11 mouse cellular contexts compared by ENCODE assay signal in genomic region chr12:111665041-111665880, GRCm38 (mm10). TPM values are rescaled to one million over a fixed set of nuclear protein-coding genes. Genes with fewer than 3 reads are reported as not detected.
DNase-seq lines count a peak whose midpoint lies in the region; ATAC-seq and TF ChIP-seq lines count a peak whose summit lies in the region.
"Had no signal": no experiment of that assay in that cellular context is flagged by ENCODE, and none has a peak within 500 bp of the region (broad histone marks: within the 10 kb centered on the region; RNA-seq: fewer than 3 reads in every experiment).

No protein-coding gene starts in this region.

- H3K9ac ChIP-seq in kidney, embryonic 15.5 days, result no peak overlapping the region
- 0 out of 2 replicates have a peak overlapping the region, but pooled peaks have one; percentile 8 for H3K9ac ChIP-seq in stomach, postnatal 0 days (ENCODE audit: low read length)

- TF ChIP-seq CTCF in stomach, postnatal 0 days (IDR thresholded peaks at IDR 0.05; ENCODE audit: low read depth), result no peak

- peaks cover 7% of the 10 kb centered on the region for H3K27me3 ChIP-seq in kidney, embryonic 15.5 days
- H3K27me3 ChIP-seq in stomach, postnatal 0 days (ENCODE audit: control insufficient read depth, insufficient read depth, low read length), result no peaks in the 10 kb centered on the region

- no peak overlapping the region for H3K4me2 ChIP-seq in kidney, embryonic 15.5 days
- no peak overlapping the region for H3K4me2 ChIP-seq in stomach, postnatal 0 days (replicated peaks; ENCODE audit: low read depth)

- no peak overlapping the region for H3K4me3 ChIP-seq in kidney, embryonic 15.5 days (replicated peaks)
- H3K4me3 ChIP-seq in stomach, postnatal 0 days (ENCODE audit: low read depth, low read length), result no peak overlapping the region

- 75% methylated on average over 13 of the region's 13 CpGs for WGBS in kidney, embryonic 15.5 days
- 72% methylated on average over 13 of the region's 13 CpGs for WGBS in stomach, postnatal 0 days

- no peaks in the 10 kb centered on the region for H3K9me3 ChIP-seq in kidney, embryonic 15.5 days (replicated peaks)
- no peaks in the 10 kb centered on the region for H3K9me3 ChIP-seq in stomach, postnatal 0 days (ENCODE audit: control insufficient read depth, low read length)

- H3K27ac ChIP-seq in kidney, embryonic 15.5 days, result peak overlapping the region; percentile 92; the same call in 1 of the 2 replicates
- peak overlapping the region; percentile 82 for H3K27ac ChIP-seq in stomach, postnatal 0 days (replicated peaks)

- H3K4me1 ChIP-seq in kidney, embryonic 15.5 days, result peaks cover 44% of the 10 kb centered on the region
- H3K4me1 ChIP-seq in stomach, postnatal 0 days (replicated peaks; ENCODE audit: control insufficient read depth, insufficient read depth), result 0 out of 2 replicates have a peak, but pooled peaks cover 2% of the 10 kb centered on the region

- no peak for TF ChIP-seq EP300 in stomach, postnatal 0 days (optimal IDR thresholded peaks at IDR 0.05)

- H3K36me3 ChIP-seq in kidney, embryonic 15.5 days, result peaks cover 17% of the 10 kb centered on the region; the same call in 1 of the 2 replicates
- no peaks in the 10 kb centered on the region; the same call in 1 of the 2 replicates for H3K36me3 ChIP-seq in stomach, postnatal 0 days (ENCODE audit: control insufficient read depth, insufficient read depth, low read length)

- peak; percentile 28 for DNase-seq in cerebellum, adult 9-11 months
- DNase-seq in kidney, adult 9 months, result no peak
- peak; percentile 42 for DNase-seq in urinary bladder, postnatal 14 days (ENCODE audit: low spot score)
- no peak for DNase-seq in urinary bladder, postnatal 4 days (ENCODE audit: low spot score in 2 of 2)
- no peak for DNase-seq in stomach, postnatal 0 days (ENCODE audit: low spot score)
- DNase-seq in urinary bladder, postnatal 25 days (ENCODE audit: low spot score), result no peak
- DNase-seq: cerebellum, adult 11 months had no signal

- ATAC-seq in cerebellum, adult (ENCODE audit: insufficient number of reproducible peaks, low FRiP score, low TSS enrichment), result no peak
- ATAC-seq in kidney, embryonic 15.5 days (replicated peaks; ENCODE audit: low FRiP score), result no peak
- no peak for ATAC-seq in stomach, postnatal 0 days (ENCODE audit: low FRiP score, low TSS enrichment)
- ATAC-seq: activated CD4-positive, CD25-positive, alpha-beta regulatory T cell, adult 4 months; hindbrain, embryonic 16.5 days had no signal

RNA-seq across cellular contexts. Expression of gene Ckb, which starts 6.9 kb away (rescaled TPM):
- polyA plus RNA-seq in kidney, embryonic 15.5 days (2015; fragmentation: Nextera tagmentation; extraction: Ambion mirVana), result 126 and 154 TPM in 2 replicates
- 532 and 573 TPM in 2 replicates for polyA plus RNA-seq in stomach, postnatal 0 days (2015; fragmentation: Nextera tagmentation; extraction: Ambion mirVana)

RNA-seq across cellular contexts. Expression of gene Trmt61a, which starts 12.6 kb away (rescaled TPM):
- polyA plus RNA-seq in kidney, embryonic 15.5 days (2015; fragmentation: Nextera tagmentation; extraction: Ambion mirVana), result 10.7 and 12.8 TPM in 2 replicates
- 7.4 and 8.5 TPM in 2 replicates for polyA plus RNA-seq in stomach, postnatal 0 days (2015; fragmentation: Nextera tagmentation; extraction: Ambion mirVana)

RNA-seq across cellular contexts. Expression of gene Bag5, which starts 47.8 kb away (rescaled TPM):
- polyA plus RNA-seq in kidney, embryonic 15.5 days (2015; fragmentation: Nextera tagmentation; extraction: Ambion mirVana), result 51.4 and 53.6 TPM in 2 replicates
- polyA plus RNA-seq in stomach, postnatal 0 days (2015; fragmentation: Nextera tagmentation; extraction: Ambion mirVana), result 34.9 and 36.9 TPM in 2 replicates

RNA-seq across cellular contexts. Expression of gene Apopt1, which starts 47.8 kb away (rescaled TPM):
- polyA plus RNA-seq in kidney, embryonic 15.5 days (2015; fragmentation: Nextera tagmentation; extraction: Ambion mirVana), result 53.5 and 57.4 TPM in 2 replicates
- 41.8 and 42.8 TPM in 2 replicates for polyA plus RNA-seq in stomach, postnatal 0 days (2015; fragmentation: Nextera tagmentation; extraction: Ambion mirVana)

Comparison
In these comparisons a context has a peak if more than half of its experiments do, and no peak if none do; other contexts are left out.
1. DNase-seq: peak in cerebellum, adult 9-11 months (single experiment) and urinary bladder, postnatal 14 days (single experiment); none in kidney, adult 9 months (single experiment), urinary bladder, postnatal 4 days (0 of 2), stomach, postnatal 0 days (single experiment) and urinary bladder, postnatal 25 days (single experiment).